Mouse (Mus musculus) layer of hippocampus, adult 9-11 months (tissue): ENCODE measurements around the gene Grik5.

Experiments used
- DNase-seq: peaks from one replicate; pipeline ENCODE4 v3.0.0; 2022

Gene Grik5

GRCm38 (mm10) chr7:25071979-25072715 lies at the start of gene Grik5, which contains the start of gene Zfp574:
TSS of gene Grik5 (minus strand) at chr7:25072346.
TSS of gene Zfp574 (plus strand) at chr7:25072567.
- no peak for DNase-seq

- DNase-seq, result no peak
These were observed 49.2 kb upstream of the Grik5 start for GRCm38 (mm10) chr7:25121240-25121786.

GRCm38 (mm10) chr7:25120061-25120834 lies 48.1 kb upstream of the Grik5 start:
- peak; percentile 84 for DNase-seq

- no peak for DNase-seq
These were observed 40.9 kb upstream of the Grik5 start for GRCm38 (mm10) chr7:25112956-25113603.

- peak; percentile 73 for DNase-seq
These were observed 40.2 kb upstream of the Grik5 start for GRCm38 (mm10) chr7:25112178-25112955.

GRCm38 (mm10) chr7:25110336-25110735 lies 38.2 kb upstream of the Grik5 start:
- DNase-seq, result no peak

- no peak for DNase-seq
These were observed 37.2 kb upstream of the Grik5 start for GRCm38 (mm10) chr7:25109355-25109754.

- no peak for DNase-seq
These were observed 34.8 kb upstream of the Grik5 start for GRCm38 (mm10) chr7:25106790-25107502.

GRCm38 (mm10) chr7:25105411-25106160 lies 33.4 kb upstream of the Grik5 start:
- DNase-seq, result peak; percentile 75

GRCm38 (mm10) chr7:25099581-25099980 lies 27.4 kb upstream of the Grik5 start:
- DNase-seq, result no peak

GRCm38 (mm10) chr7:25098169-25098568 lies 26.0 kb upstream of the Grik5 start:
- no peak for DNase-seq

GRCm38 (mm10) chr7:25089875-25090274 lies 17.7 kb upstream of the Grik5 start:
- no peak for DNase-seq

GRCm38 (mm10) chr7:25088968-25089367 lies 16.8 kb upstream of the Grik5 start:
- DNase-seq, result no peak

GRCm38 (mm10) chr7:25088531-25088930 lies 16.4 kb upstream of the Grik5 start:
- DNase-seq, result no peak

- DNase-seq, result no peak
These were observed 15.8 kb upstream of the Grik5 start for GRCm38 (mm10) chr7:25087972-25088371.

GRCm38 (mm10) chr7:25087256-25087912 lies 15.2 kb upstream of the Grik5 start:
- no peak for DNase-seq

GRCm38 (mm10) chr7:25086656-25087055 lies 14.5 kb upstream of the Grik5 start:
- no peak for DNase-seq

GRCm38 (mm10) chr7:25084621-25085020 lies 12.5 kb upstream of the Grik5 start:
- DNase-seq, result no peak

GRCm38 (mm10) chr7:25082510-25082909 lies 10.4 kb upstream of the Grik5 start:
- DNase-seq, result no peak

- no peak for DNase-seq
These were observed 8.3 kb upstream of the Grik5 start for GRCm38 (mm10) chr7:25080431-25080830.
